Mouse (Mus musculus) kidney, postnatal 0 days (tissue): Measurements from ENCODE around the gene Thbs4. TPM values are rescaled to one million over a fixed set of nuclear protein-coding genes. Genes with fewer than 3 reads are reported as not detected.

ENCODE experiments used
- ATAC-seq: fragments of 200-750 bp; cut with Nextera tagmentation; replicated peaks from 2 replicates; pipeline ENCODE4 v1.8.0; 2017; ENCODE audit warnings: low read depth, moderate number of reproducible peaks, moderate TSS enrichment, moderate library complexity; ENCODE audit not compliant: low FRiP score
- DNase-seq: peaks from one replicate; pipeline ENCODE4 v3.0.0-alpha.2; 2016; ENCODE audit warnings: low spot score
- H3K27ac ChIP-seq: fragments of 300-500 bp; sonication (generic); 2 replicates; pipeline ENCODE4 v1.5.1; 2014; ENCODE audit warnings: mild to moderate bottlenecking
- H3K27me3 ChIP-seq: fragments of 300-500 bp; sonication (generic); 2 replicates; pipeline ENCODE4 v1.6.1; 2014; ENCODE audit warnings: low read length, mixed read lengths; ENCODE audit not compliant: insufficient read depth
- H3K36me3 ChIP-seq: fragments of 300-500 bp; sonication (generic); 2 replicates; pipeline ENCODE4 v1.6.1; 2014; ENCODE audit warnings: low read length, mixed read lengths; ENCODE audit not compliant: insufficient read depth
- H3K4me1 ChIP-seq: fragments of 300-500 bp; sonication (generic); replicated peaks from 2 replicates; pipeline ENCODE4 v1.6.1; 2014; ENCODE audit warnings: antibody characterized with exemption, low read length, mixed read lengths; ENCODE audit not compliant: insufficient read depth
- H3K4me2 ChIP-seq: fragments of 300-500 bp; sonication (generic); 2 replicates; pipeline ENCODE4 v1.6.1; 2014; ENCODE audit warnings: mild to moderate bottlenecking, low read length, moderate library complexity, mixed read lengths
- H3K4me3 ChIP-seq: fragments of 300-500 bp; sonication (generic); replicated peaks from 2 replicates; pipeline ENCODE4 v1.5.1; 2014; ENCODE audit warnings: low read depth, low read length
- H3K9ac ChIP-seq: fragments of 300-500 bp; sonication (generic); 2 replicates; pipeline ENCODE4 v1.6.1; 2014; ENCODE audit warnings: low read depth, low read length
- H3K9me3 ChIP-seq: fragments of 300-500 bp; sonication (generic); replicated peaks from 2 replicates; pipeline ENCODE4 v1.6.1; 2016; ENCODE audit warnings: low read length, inconsistent platforms, mixed read lengths
- CTCF ChIP-seq: IDR thresholded peaks from 2 replicates; pipeline ENCODE4 v1.5.1; 2016; ENCODE audit warnings: antibody characterized with exemption, low read depth, mild to moderate bottlenecking, moderate library complexity
- WGBS: fragments of 180-500 bp; shearing (Covaris S2); extraction: QIAGEN DNeasy Blood & Tissue Kit; methylation state at CpG from one replicate; pipeline ENCODE4 v1.1.7; 2014; 5-methylcytosine and 5-hydroxymethylcytosine counted together
- polyA plus RNA-seq: library from polyadenylated mRNA; unstranded; fragments of >200 nt; fragmentation: Nextera tagmentation; extraction: Ambion mirVana; gene quantifications from 2 replicates; pipeline ENCODE4 v1.2.1, GENCODE M21; 2015

The Thbs4 gene
- polyA plus RNA-seq, 1 experiment from 2014 or later: 1.3 TPM

GRCm38 (mm10) chr13:92706342-92707061, 88.1 kb downstream of the Thbs4 start:
- Histone ChIP-seq H3K4me2 (no peak overlapping the region), H3K4me3 (no peak overlapping the region), H3K9ac (no peak overlapping the region), H3K36me3 (peaks cover 18% of the 10 kb centered on the region), H3K27ac (no peak overlapping the region), H3K27me3 (no peaks in the 10 kb centered on the region), H3K4me1 (no peaks in the 10 kb centered on the region; the same call in 1 of the 2 replicates), H3K9me3 (no peaks in the 10 kb centered on the region)
- TF ChIP-seq CTCF: no peak
- WGBS: 88% methylated on average over 9 of the region's 9 CpGs
- DNase-seq (no peak), ATAC-seq (no peak)

GRCm38 (mm10) chr13:92705016-92705535, 89.5 kb downstream of the Thbs4 start:
- no peaks in the 10 kb centered on the region for H3K27me3 ChIP-seq
- no peak overlapping the region for H3K9ac ChIP-seq
- no peak for DNase-seq
- H3K27ac ChIP-seq: no peak overlapping the region
- H3K36me3 ChIP-seq: peaks cover 18% of the 10 kb centered on the region
- H3K9me3 ChIP-seq: no peaks in the 10 kb centered on the region
- H3K4me1 ChIP-seq: no peaks in the 10 kb centered on the region; the same call in 1 of the 2 replicates
- TF ChIP-seq CTCF: no peak
- no peak for ATAC-seq
- no peak overlapping the region for H3K4me2 ChIP-seq
- WGBS: 95% methylated on average over 7 of the region's 7 CpGs
- no peak overlapping the region for H3K4me3 ChIP-seq

- H3K27ac ChIP-seq: no peak overlapping the region
- H3K4me1 ChIP-seq: no peaks in the 10 kb centered on the region; the same call in 1 of the 2 replicates
- no peaks in the 10 kb centered on the region for H3K27me3 ChIP-seq
- H3K4me3 ChIP-seq: no peak overlapping the region
- H3K9me3 ChIP-seq: no peaks in the 10 kb centered on the region
- TF ChIP-seq CTCF: no peak
- 40% methylated on average over 7 of the region's 7 CpGs for WGBS
- no peak overlapping the region for H3K9ac ChIP-seq
- peaks cover 13% of the 10 kb centered on the region; the same call in 1 of the 2 replicates for H3K36me3 ChIP-seq
- no peak overlapping the region for H3K4me2 ChIP-seq
- DNase-seq: peak; percentile 37
- no peak; the same call in 1 of the 2 replicates for ATAC-seq
These were observed 90.4 kb downstream of the Thbs4 start for GRCm38 (mm10) chr13:92704189-92704588.

GRCm38 (mm10) chr13:92703241-92704027, 91.2 kb downstream of the Thbs4 start:
- Histone ChIP-seq H3K4me1 (no peaks in the 10 kb centered on the region; the same call in 1 of the 2 replicates), H3K36me3 (peaks cover 8% of the 10 kb centered on the region; the same call in 1 of the 2 replicates), H3K9ac (no peak overlapping the region), H3K4me2 (no peak overlapping the region), H3K27ac (no peak overlapping the region), H3K27me3 (no peaks in the 10 kb centered on the region), H3K4me3 (no peak overlapping the region), H3K9me3 (no peaks in the 10 kb centered on the region)
- WGBS: 68% methylated on average over 8 of the region's 8 CpGs
- no peak for DNase-seq
- peak; percentile 39; the same call in 1 of the 2 replicates for TF ChIP-seq CTCF
- ATAC-seq: no peak

- Histone ChIP-seq H3K4me2 (no peak overlapping the region), H3K36me3 (no peaks in the 10 kb centered on the region), H3K4me3 (no peak overlapping the region), H3K27me3 (no peaks in the 10 kb centered on the region), H3K9me3 (no peaks in the 10 kb centered on the region), H3K27ac (no peak overlapping the region), H3K9ac (no peak overlapping the region), H3K4me1 (no peaks in the 10 kb centered on the region; the same call in 1 of the 2 replicates)
- ATAC-seq: no peak
- no peak for TF ChIP-seq CTCF
- WGBS: 78% methylated on average over 5 of the region's 5 CpGs
- no peak for DNase-seq
These were observed 92.6 kb downstream of the Thbs4 start for GRCm38 (mm10) chr13:92702035-92702434.

Other genes starting within 250 kb of the Thbs4 start
- not detected in 2 replicates for gene Spz1, start 218.6 kb downstream of the Thbs4 start, polyA plus RNA-seq
- 14.3 and 14.8 TPM in 2 replicates for gene Serinc5, start 183.7 kb downstream of the Thbs4 start, polyA plus RNA-seq
- gene Mtx3, start 49.9 kb upstream of the Thbs4 start, polyA plus RNA-seq: 2.7 and 2.9 TPM in 2 replicates